Mouse (Mus musculus) right cerebral cortex, postnatal 4 days (tissue): Measurements from ENCODE around the gene Bpifc.
A peak's percentile ranks its signal among the peaks of the same experiment; 100 is the strongest.

Source experiments
- DNase-seq: peaks from one replicate; pipeline ENCODE4 v3.0.0-alpha.2; 2022

The Bpifc gene

GRCm38 (mm10) chr10:86011172-86011571, 523 bp downstream of the Bpifc start:
- DNase-seq, result no peak

GRCm38 (mm10) chr10:86010636-86011035, 1.1 kb downstream of the Bpifc start:
- no peak for DNase-seq

GRCm38 (mm10) chr10:86009688-86010087, 2.0 kb downstream of the Bpifc start:
- DNase-seq, result no peak

- DNase-seq, result no peak
These were observed 5.2 kb downstream of the Bpifc start for GRCm38 (mm10) chr10:86006455-86006854.

- DNase-seq, result no peak
These were observed 11.2 kb downstream of the Bpifc start for GRCm38 (mm10) chr10:86000447-86000846.

GRCm38 (mm10) chr10:85994543-85995104, 17.1 kb downstream of the Bpifc start:
- DNase-seq, result no peak

GRCm38 (mm10) chr10:85993836-85994235, 17.9 kb downstream of the Bpifc start:
- DNase-seq, result no peak

- no peak for DNase-seq
These were observed 19.3 kb downstream of the Bpifc start for GRCm38 (mm10) chr10:85992412-85992811.

GRCm38 (mm10) chr10:85989412-85990115, 22.1 kb downstream of the Bpifc start:
- DNase-seq, result no peak

GRCm38 (mm10) chr10:85972915-85973314, 38.8 kb downstream of the Bpifc start:
- no peak for DNase-seq

- no peak for DNase-seq
These were observed 39.9 kb downstream of the Bpifc start for GRCm38 (mm10) chr10:85971826-85972225.

GRCm38 (mm10) chr10:85969894-85970620, 41.6 kb downstream of the Bpifc start:
- DNase-seq, result no peak

- DNase-seq, result no peak
These were observed 43.0 kb downstream of the Bpifc start for GRCm38 (mm10) chr10:85968731-85969130.

GRCm38 (mm10) chr10:85968157-85968634, 43.5 kb downstream of the Bpifc start:
- peak; percentile 94 for DNase-seq

- no peak for DNase-seq
These were observed 44.1 kb downstream of the Bpifc start for GRCm38 (mm10) chr10:85967411-85968156.

GRCm38 (mm10) chr10:85966476-85966875, 45.2 kb downstream of the Bpifc start:
- no peak for DNase-seq

- DNase-seq, result no peak
These were observed 47.4 kb downstream of the Bpifc start for GRCm38 (mm10) chr10:85964316-85964715.

GRCm38 (mm10) chr10:85962897-85963296, 48.8 kb downstream of the Bpifc start:
- no peak for DNase-seq

- peak; percentile 100 for DNase-seq
These were observed 54.2 kb downstream of the Bpifc start, which contains the start of gene Rtcb for GRCm38 (mm10) chr10:85957464-85957950. TSS of gene Rtcb (minus strand) at chr10:85957823.

- DNase-seq, result no peak
These were observed 54.8 kb downstream of the Bpifc start for GRCm38 (mm10) chr10:85956871-85957419.

GRCm38 (mm10) chr10:85954429-85954828, 57.3 kb downstream of the Bpifc start:
- no peak for DNase-seq

GRCm38 (mm10) chr10:85953401-85953800, 58.3 kb downstream of the Bpifc start:
- no peak for DNase-seq
